Mouse (Mus musculus) embryonic facial prominence, embryonic 15.5 days (tissue): Measurements from ENCODE around the gene Ube2c. TPM values are rescaled to one million over a fixed set of nuclear protein-coding genes. Genes with fewer than 3 reads are reported as not detected.

Source experiments
- ATAC-seq: fragments of 200-750 bp; cut with Nextera tagmentation; 2 replicates; pipeline ENCODE4 v1.8.0; 2017; ENCODE audit warnings: low read depth, moderate TSS enrichment; ENCODE audit not compliant: insufficient number of reproducible peaks, low FRiP score, low TSS enrichment
- H3K27ac ChIP-seq: fragments of 300-500 bp; sonication (generic); replicated peaks from 2 replicates; pipeline ENCODE4 v1.5.1; 2015; ENCODE audit warnings: mild to moderate bottlenecking, inconsistent platforms
- H3K27me3 ChIP-seq: fragments of 300-500 bp; sonication (generic); 2 replicates; pipeline ENCODE4 v1.6.1; 2015; ENCODE audit warnings: inconsistent platforms
- H3K36me3 ChIP-seq: fragments of 300-500 bp; sonication (generic); 2 replicates; pipeline ENCODE4 v1.6.1; 2015; ENCODE audit warnings: mild to moderate bottlenecking, inconsistent platforms
- H3K4me1 ChIP-seq: fragments of 300-500 bp; sonication (generic); 2 replicates; pipeline ENCODE4 v1.6.1; 2015; ENCODE audit warnings: inconsistent platforms
- H3K4me2 ChIP-seq: fragments of 300-500 bp; sonication (generic); replicated peaks from 2 replicates; pipeline ENCODE4 v1.6.1; 2015; ENCODE audit warnings: mild to moderate bottlenecking, inconsistent platforms
- H3K4me3 ChIP-seq: fragments of 300-500 bp; sonication (generic); replicated peaks from 2 replicates; pipeline ENCODE4 v1.5.1; 2015; ENCODE audit warnings: mild to moderate bottlenecking, inconsistent platforms
- H3K9ac ChIP-seq: fragments of 300-500 bp; sonication (generic); 2 replicates; pipeline ENCODE4 v1.6.1; 2015; ENCODE audit warnings: inconsistent platforms
- H3K9me3 ChIP-seq: fragments of 300-500 bp; sonication (generic); replicated peaks from 2 replicates; pipeline ENCODE4 v1.6.1; 2016; ENCODE audit warnings: inconsistent platforms
- WGBS: fragments of 180-500 bp; shearing (Covaris S2); methylation state at CpG from one replicate; pipeline ENCODE4 v1.1.7; 2015; 5-methylcytosine and 5-hydroxymethylcytosine counted together
- polyA plus RNA-seq: library from polyadenylated mRNA; unstranded; fragments of >200 nt; fragmentation: Nextera tagmentation; extraction: Ambion mirVana; gene quantifications from 2 replicates; pipeline ENCODE4 v1.2.1, GENCODE M21; 2015

Gene Ube2c
- polyA plus RNA-seq, 1 experiment from 2014 or later, result 302 TPM

DNA sequence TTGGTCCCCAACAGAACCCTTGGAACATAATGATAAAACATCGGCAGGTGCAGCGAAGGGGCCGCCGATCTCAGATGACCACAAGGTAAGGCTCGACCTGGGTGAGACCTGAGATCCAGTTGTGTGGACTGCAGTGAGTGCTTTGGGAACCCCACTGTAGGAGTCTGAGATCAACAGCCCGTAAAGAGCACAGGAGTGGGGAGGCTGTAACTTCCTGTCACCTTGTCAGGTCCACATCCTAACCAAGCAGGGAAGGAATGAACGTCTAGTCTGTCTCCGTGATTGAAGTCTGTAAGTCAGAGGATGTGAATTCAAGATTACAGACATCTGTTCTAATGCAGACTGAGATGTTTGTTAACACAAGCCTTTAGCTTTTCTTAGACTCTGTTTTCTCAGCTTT, 23.0 kb upstream of the Ube2c start:
- Histone ChIP-seq H3K27me3 (no peaks in the 10 kb centered on the region), H3K9ac (peak overlapping the region; percentile 88), H3K36me3 (peaks cover 39% of the 10 kb centered on the region), H3K4me1 (peaks cover 21% of the 10 kb centered on the region), H3K4me2 (peak overlapping the region; percentile 78), H3K27ac (no peak overlapping the region; the same call in 1 of the 2 replicates), H3K9me3 (no peaks in the 10 kb centered on the region), H3K4me3 (peak overlapping the region; percentile 95)
- ATAC-seq, result no peak
- 53% methylated on average over 8 of the region's 8 CpGs for WGBS

DNA sequence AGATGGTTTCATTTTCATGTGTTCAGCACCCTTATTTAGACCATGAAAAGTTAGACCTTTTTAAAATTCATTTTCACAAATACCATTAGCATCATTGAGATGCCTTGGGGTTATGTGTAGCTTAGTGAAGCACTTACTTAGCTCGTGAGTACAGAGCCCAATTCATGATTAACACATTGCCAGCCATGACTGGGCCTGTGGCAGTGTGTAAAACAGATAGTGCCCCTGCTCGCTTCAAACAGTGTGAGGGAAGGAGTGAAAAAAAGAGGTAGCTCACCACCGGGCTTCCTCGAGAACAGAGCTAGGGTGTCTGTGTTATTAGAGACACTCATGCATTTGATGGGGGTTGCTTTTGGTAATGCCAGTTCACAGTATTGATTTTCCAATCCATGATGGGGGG, 21.5 kb upstream of the Ube2c start:
- Histone ChIP-seq H3K27ac (no peak overlapping the region), H3K4me3 (no peak overlapping the region), H3K4me1 (peaks cover 21% of the 10 kb centered on the region), H3K4me2 (no peak overlapping the region), H3K36me3 (peaks cover 52% of the 10 kb centered on the region), H3K9ac (no peak overlapping the region), H3K27me3 (no peaks in the 10 kb centered on the region), H3K9me3 (no peaks in the 10 kb centered on the region)
- 76% methylated on average over 4 of the region's 4 CpGs for WGBS
- ATAC-seq, result no peak

DNA sequence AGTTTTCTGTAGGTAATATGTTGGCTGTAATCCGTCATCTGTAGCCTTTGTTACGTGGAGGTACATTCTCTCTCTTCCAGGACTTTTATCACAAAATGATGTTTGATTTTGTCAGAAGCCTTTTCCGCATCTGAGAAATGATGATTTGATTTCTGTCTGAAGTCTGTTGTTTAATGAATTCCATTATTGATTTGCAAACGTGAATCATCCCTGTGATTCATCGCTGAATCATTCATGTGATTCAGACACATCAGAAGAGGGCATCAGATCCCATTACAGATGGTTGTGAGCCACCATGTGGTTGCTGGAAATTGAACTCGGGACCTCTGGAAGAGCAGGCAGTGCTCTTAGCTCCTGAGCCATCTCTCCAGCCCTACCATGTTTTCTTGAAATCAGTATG, 20.7 kb upstream of the Ube2c start:
- Histone ChIP-seq H3K9me3 (no peaks in the 10 kb centered on the region), H3K36me3 (peaks cover 59% of the 10 kb centered on the region), H3K4me2 (no peak overlapping the region), H3K4me3 (no peak overlapping the region), H3K4me1 (peaks cover 21% of the 10 kb centered on the region), H3K9ac (no peak overlapping the region; the same call in 1 of the 2 replicates), H3K27ac (no peak overlapping the region), H3K27me3 (no peaks in the 10 kb centered on the region)
- ATAC-seq, result no peak
- 87% methylated on average over 6 of the region's 6 CpGs for WGBS

DNA sequence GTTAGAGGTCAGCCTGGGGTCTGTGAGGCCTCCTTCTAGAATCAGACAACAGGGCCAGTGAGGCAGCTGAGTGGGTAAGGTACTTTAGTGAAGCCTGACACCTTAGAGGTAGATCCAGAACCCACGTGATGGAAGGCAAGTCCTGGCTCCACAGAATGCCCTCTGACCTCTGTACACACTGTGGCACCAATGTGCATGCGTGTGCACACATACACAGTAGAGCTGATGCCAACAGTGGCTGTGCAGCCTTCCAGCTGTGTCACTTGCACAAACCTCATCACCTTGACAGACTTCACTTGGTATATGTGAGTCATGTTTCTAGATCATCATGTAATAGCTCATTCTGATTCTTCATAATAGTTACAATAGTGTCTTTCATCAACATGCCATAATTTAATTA, 17.2 kb upstream of the Ube2c start:
- H3K27ac ChIP-seq, result no peak overlapping the region
- no peak overlapping the region for H3K4me3 ChIP-seq
- H3K27me3 ChIP-seq, result no peaks in the 10 kb centered on the region
- peaks cover 92% of the 10 kb centered on the region for H3K36me3 ChIP-seq
- no peak overlapping the region for H3K9ac ChIP-seq
- WGBS, result 85% methylated on average over 2 of the region's 2 CpGs
- no peak overlapping the region for H3K4me2 ChIP-seq
- H3K9me3 ChIP-seq, result no peaks in the 10 kb centered on the region
- ATAC-seq, result no peak
- H3K4me1 ChIP-seq, result 0 out of 2 replicates have a peak, but pooled peaks cover 4% of the 10 kb centered on the region

DNA sequence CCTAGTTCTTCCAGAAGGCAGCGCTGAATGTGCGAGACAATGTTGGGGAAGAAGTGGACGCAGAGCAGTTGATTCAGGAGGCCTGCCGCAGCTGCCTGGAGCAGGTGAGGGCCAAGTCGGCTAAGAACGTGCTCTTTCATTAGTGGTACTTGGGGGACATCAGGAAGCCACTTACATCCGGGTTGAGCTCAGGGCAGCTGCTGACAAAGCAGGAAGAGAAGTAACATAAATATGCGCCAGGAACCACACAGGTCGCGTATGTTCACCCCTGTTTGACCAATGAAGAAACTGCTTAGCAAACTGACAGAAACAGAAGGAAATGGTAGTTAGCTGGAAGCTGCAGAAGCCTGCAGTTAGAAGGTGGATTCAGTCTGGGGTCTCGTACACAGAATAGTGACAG, 15.6 kb upstream of the Ube2c start:
- Histone ChIP-seq H3K27ac (no peak overlapping the region), H3K36me3 (peaks cover 93% of the 10 kb centered on the region), H3K4me2 (no peak overlapping the region), H3K9me3 (no peaks in the 10 kb centered on the region), H3K4me3 (no peak overlapping the region), H3K27me3 (no peaks in the 10 kb centered on the region), H3K9ac (no peak overlapping the region), H3K4me1 (no peaks in the 10 kb centered on the region)
- WGBS, result 87% methylated on average over 11 of the region's 11 CpGs
- ATAC-seq, result no peak

DNA sequence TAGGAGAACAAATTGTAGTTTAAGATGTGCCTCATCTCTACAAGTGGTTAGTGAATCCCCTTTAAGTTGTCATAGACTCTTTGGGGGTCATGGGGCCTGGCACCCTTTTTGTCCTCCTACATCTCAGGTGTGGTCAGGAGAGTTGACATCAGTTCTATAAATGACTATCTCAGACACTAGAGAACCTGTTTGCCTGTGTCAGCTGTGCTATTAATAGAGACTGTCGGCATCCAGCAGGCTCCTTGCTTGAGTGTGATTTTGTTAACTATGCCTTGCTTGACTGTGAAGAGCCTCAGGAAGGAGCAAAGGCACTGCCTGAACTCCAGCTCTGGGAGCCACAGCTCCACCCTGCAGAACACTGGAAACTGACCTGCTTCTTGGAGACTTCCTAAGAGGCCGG, 14.9 kb upstream of the Ube2c start:
- Histone ChIP-seq H3K36me3 (peaks cover 95% of the 10 kb centered on the region), H3K4me1 (no peaks in the 10 kb centered on the region), H3K9ac (no peak overlapping the region), H3K27me3 (no peaks in the 10 kb centered on the region), H3K4me2 (no peak overlapping the region), H3K27ac (no peak overlapping the region), H3K4me3 (no peak overlapping the region), H3K9me3 (no peaks in the 10 kb centered on the region)
- ATAC-seq, result no peak
- 89% methylated on average over 2 of the region's 2 CpGs for WGBS

DNA sequence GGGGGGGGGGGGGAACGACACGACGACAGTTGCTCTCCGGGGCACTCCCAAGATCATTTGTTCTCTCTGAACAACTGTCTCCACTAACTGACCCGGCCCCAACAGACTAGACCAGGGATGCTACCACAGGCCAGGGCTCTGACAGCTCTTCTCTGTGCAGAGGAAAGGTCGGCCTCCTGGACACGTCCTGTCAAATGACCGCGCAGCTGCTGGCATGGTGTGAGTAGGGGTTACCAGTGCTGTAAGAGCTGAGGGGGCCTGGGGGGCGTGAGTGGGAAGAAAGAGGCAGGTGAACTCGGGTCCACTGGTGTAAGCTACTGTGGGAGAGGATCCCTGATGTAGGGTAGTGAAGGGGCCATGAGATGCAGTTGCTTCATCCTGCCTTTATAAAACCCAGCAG, 11.9 kb upstream of the Ube2c start:
- Histone ChIP-seq H3K36me3 (peaks cover 98% of the 10 kb centered on the region), H3K4me3 (no peak overlapping the region), H3K27ac (no peak overlapping the region), H3K4me1 (no peaks in the 10 kb centered on the region), H3K4me2 (no peak overlapping the region), H3K9me3 (no peaks in the 10 kb centered on the region), H3K9ac (no peak overlapping the region), H3K27me3 (no peaks in the 10 kb centered on the region)
- 89% methylated on average over 11 of the region's 11 CpGs for WGBS
- ATAC-seq, result no peak

DNA sequence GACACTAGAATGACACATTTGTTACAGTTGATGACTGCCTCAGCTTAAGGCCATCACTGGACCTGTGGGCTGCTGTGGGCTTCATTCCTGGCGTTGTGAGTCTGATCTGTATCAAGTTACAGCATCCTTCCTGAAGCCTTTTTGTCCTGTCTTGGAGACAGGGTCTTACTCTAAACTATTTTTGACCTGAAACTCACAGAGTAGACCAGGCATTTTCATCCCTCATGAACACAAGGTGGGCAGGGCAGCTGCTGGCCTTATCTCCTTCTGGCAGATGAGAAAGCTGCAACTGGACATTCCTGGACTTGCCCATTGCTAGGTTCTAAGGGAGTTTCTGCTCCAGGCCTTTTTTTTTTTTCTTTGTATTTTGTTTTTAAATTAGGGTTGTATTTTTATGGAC, 11.0 kb upstream of the Ube2c start:
- H3K9me3 ChIP-seq, result no peaks in the 10 kb centered on the region
- ATAC-seq, result no peak
- WGBS, result 48% methylated on average over 1 of the region's 1 CpGs

DNA sequence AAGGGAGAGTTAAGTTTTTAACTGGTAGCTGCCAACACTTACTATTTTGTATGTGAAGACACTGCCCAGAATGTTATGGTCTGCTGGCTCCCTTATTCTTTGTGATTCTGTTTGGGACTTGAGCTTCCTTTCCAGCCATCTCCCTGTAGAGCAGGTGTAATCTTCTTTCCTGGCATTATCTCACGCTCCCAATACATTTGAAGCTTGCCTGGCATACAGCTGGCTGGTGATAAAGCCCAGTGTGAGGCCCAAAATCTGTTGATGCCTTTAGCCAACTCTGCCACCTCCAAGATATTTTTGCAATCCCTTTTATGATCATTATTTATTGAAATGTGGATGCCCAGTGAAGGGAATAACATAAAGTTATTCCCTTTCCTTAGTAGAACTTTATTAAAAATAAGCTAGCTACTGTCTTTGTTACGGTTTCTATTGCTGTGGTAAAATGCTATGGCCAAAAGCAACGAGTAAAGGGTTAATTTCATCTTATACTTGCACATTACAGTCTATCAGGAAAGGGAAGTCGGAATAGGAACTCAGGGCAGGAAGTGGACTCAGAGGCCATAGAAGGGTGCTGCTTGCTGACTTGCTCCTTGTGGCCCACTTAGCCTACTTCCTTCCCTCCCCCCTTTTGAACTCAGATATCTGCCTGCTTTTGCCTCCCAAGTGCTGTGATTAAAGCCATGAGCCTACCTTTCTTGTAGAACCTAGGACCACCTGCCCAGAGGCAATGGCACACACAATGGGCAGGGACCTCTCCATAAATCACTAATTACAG, 9.5 kb upstream of the Ube2c start:
- Histone ChIP-seq H3K4me2 (no peak overlapping the region), H3K36me3 (peaks cover 92% of the 10 kb centered on the region), H3K4me3 (no peak overlapping the region), H3K27me3 (no peaks in the 10 kb centered on the region), H3K9me3 (no peaks in the 10 kb centered on the region), H3K27ac (no peak overlapping the region), H3K9ac (no peak overlapping the region), H3K4me1 (no peaks in the 10 kb centered on the region)
- 76% methylated on average over 4 of the region's 4 CpGs for WGBS
- ATAC-seq, result no peak

More for the DNA sequence above, 11.0 kb upstream of the Ube2c start:
- Histone ChIP-seq H3K4me2 (no peak overlapping the region), H3K27me3 (no peaks in the 10 kb centered on the region), H3K4me1 (no peaks in the 10 kb centered on the region), H3K9ac (no peak overlapping the region), H3K36me3 (peaks cover 99% of the 10 kb centered on the region), H3K4me3 (no peak overlapping the region), H3K27ac (no peak overlapping the region)

DNA sequence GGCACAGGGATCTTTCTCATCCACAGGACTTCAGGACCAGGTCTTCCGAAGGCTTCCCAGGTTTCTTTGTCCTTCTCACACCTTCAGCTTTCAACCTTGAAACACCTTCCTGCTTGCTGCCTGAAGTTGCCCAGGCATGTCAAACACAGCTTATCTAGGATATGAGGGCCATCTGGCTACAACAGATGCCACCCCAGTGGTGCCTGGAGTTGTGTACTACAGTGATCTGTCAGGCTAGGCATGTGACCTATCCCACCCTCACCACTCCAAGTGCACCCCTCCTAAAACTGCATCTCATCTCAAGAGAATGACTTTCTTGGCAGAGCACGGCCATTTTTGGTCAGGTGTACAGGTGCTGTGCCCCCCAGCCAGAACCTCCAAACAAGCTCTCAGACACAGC, 8.2 kb upstream of the Ube2c start:
- Histone ChIP-seq H3K27me3 (no peaks in the 10 kb centered on the region), H3K4me3 (no peak overlapping the region), H3K27ac (no peak overlapping the region), H3K4me1 (no peaks in the 10 kb centered on the region), H3K9me3 (no peaks in the 10 kb centered on the region), H3K9ac (no peak overlapping the region), H3K4me2 (no peak overlapping the region), H3K36me3 (peaks cover 92% of the 10 kb centered on the region)
- no peak for ATAC-seq
- WGBS, result 90% methylated on average over 2 of the region's 2 CpGs

DNA sequence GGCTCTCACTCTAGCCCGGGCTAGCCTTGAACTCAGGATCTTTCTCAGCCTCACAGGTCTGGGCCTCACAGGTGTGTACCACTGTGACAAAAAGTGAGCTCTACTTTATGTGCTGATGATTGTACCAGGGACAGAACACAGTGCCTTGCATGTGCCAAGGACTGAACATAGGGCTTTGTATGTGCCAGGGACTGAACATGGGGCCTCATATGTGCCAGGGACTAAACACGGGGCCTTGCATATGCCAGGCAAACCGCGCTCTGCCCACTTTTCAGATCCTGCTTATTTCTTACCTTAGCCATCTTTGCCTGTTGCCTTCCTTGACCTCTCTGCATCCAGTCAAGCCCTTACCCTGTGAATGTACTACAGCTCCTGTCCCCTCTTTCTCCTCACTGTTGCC, 7.7 kb upstream of the Ube2c start:
- no peak overlapping the region for H3K27ac ChIP-seq
- H3K4me3 ChIP-seq, result no peak overlapping the region
- H3K36me3 ChIP-seq, result peaks cover 92% of the 10 kb centered on the region
- no peaks in the 10 kb centered on the region for H3K27me3 ChIP-seq
- H3K9ac ChIP-seq, result no peak overlapping the region
- no peaks in the 10 kb centered on the region for H3K9me3 ChIP-seq
- ATAC-seq, result no peak
- WGBS, result 95% methylated on average over 4 of the region's 4 CpGs
- no peak overlapping the region for H3K4me2 ChIP-seq
- H3K4me1 ChIP-seq, result no peaks in the 10 kb centered on the region

DNA sequence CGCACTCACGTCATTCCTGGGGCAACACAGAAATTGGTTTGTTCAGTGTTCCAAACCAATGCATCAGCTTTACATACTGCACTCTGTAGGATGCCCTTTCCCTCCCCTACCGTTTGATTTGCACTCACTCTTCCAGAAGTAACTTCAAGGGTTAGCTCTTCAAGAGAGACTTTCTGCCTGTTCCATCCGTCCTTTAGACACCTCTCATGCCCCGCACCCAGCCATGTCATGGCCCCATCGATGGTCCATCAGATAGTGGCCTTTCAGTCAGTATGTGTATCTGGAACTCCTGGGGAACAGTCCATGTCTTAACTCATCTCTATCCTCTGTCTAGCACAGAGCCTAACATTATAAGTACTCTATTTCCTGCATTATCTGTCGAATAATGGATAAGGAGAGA, 7.1 kb upstream of the Ube2c start:
- Histone ChIP-seq H3K4me3 (no peak overlapping the region), H3K9me3 (no peaks in the 10 kb centered on the region), H3K36me3 (peaks cover 93% of the 10 kb centered on the region), H3K27me3 (no peaks in the 10 kb centered on the region), H3K4me2 (no peak overlapping the region), H3K27ac (no peak overlapping the region), H3K9ac (no peak overlapping the region), H3K4me1 (no peaks in the 10 kb centered on the region)
- no peak for ATAC-seq
- 88% methylated on average over 7 of the region's 7 CpGs for WGBS
